Mouse (Mus musculus) megakaryocyte, embryonic 14.5 days (primary cell): ENCODE measurements around the gene Parp9. TPM values are rescaled to one million over a fixed set of nuclear protein-coding genes. Genes with fewer than 3 reads are reported as not detected.
"Not testable (repeated sequence)": the region's sequence is repeated elsewhere in the genome, so short reads cannot be mapped to it uniquely, and the experiment has no call there.

Experiments
- H3K27me3 ChIP-seq: replicated peaks from 2 replicates; pipeline ENCODE3; 2012; ENCODE audit warnings: inconsistent platforms
- H3K36me3 ChIP-seq: replicated peaks from 2 replicates; pipeline ENCODE3; 2012; ENCODE audit warnings: low read length, inconsistent platforms, mixed read lengths
- H3K4me1 ChIP-seq: 2 replicates; pipeline ENCODE4 v1.6.1; 2012; ENCODE audit warnings: inconsistent platforms
- H3K4me3 ChIP-seq: replicated peaks from 2 replicates; pipeline ENCODE3; 2012; ENCODE audit warnings: moderate library complexity, mild to moderate bottlenecking, inconsistent platforms
- H3K9me3 ChIP-seq: 2 replicates; pipeline ENCODE4 v1.6.1; 2012; ENCODE audit warnings: inconsistent platforms
- FLI1 ChIP-seq: IDR thresholded peaks from 2 replicates; pipeline ENCODE4 v1.6.1; 2012; ENCODE audit warnings: low read length, inconsistent platforms, mixed read lengths
- GATA1 ChIP-seq: IDR thresholded peaks from 3 replicates; pipeline ENCODE4 v1.6.1; 2012; ENCODE audit warnings: mixed read lengths, low read length, inconsistent platforms, borderline replicate concordance
- polyA plus RNA-seq: library from polyadenylated mRNA; stranded (reverse); fragments of >175 nt; gene quantifications from 2 replicates; pipeline ENCODE4 v1.2.3, GENCODE M21; 2012; ENCODE audit warnings: low replicate concordance; ENCODE audit not compliant: insufficient read depth

The Parp9 gene
- 0.62 and 3.0 TPM in 2 replicates for polyA plus RNA-seq

DNA sequence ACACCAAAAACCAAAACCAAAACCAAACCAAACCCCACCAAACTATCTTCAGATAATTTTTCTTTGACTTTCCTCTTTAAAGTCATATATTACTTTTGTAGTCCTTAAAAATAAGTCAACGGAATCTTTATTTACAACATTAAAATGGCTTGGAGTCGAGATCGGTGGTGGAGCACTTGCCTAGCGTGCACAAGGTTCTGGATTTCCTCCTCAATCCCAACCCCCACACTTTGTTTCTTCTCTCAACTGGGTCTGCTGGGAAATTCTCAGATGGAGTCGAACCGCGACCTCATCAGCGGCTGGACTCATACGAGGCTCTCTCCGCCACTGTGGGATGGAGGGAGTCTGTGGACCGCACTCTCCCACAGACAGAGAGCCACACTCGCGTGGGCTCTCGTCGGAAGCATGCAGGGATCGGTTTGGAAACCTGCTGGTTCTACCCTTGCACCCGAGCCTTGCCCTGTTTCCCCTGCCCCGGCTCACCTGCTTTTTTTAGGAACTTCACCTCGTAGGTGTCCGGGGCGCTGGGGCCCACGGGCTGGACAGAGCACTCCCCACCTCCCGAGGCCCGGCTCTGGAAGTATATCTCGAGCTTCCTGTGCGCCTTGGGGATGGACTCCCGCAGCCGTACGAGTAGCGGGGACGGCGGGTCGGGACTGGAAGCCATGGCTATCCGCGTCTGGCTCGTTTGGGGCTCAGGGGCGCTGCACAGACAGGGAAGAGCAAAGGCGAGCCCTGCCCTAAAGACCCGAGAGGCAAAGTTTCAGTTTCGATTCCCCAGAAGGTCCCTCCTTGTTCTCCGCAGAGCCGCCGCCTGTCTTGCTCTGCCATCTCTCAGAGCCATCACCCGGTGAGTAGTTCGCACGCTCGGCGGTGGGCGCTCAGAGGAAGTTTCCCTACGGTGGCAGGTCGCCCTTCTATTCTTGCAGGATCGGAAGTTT lies at the start of gene Parp9, which contains the start of gene Dtx3l:
Gene Parp9, plus strand, starts transcription at position 260 of the 941 bp plus-strand sequence.
Gene Dtx3l, minus strand, starts transcription at position 941 of the 941 bp plus-strand sequence.
- H3K9me3 ChIP-seq: no peaks in the 10 kb centered on the region
- peaks cover 62% of the 10 kb centered on the region for H3K36me3 ChIP-seq
- H3K4me3 ChIP-seq: peak within 1 kb of the TSS; percentile 98
- no peaks in the 10 kb centered on the region for H3K27me3 ChIP-seq
- H3K4me1 ChIP-seq: peaks cover 30% of the 10 kb centered on the region
- TF ChIP-seq GATA1 (no peak), FLI1 (no peak)

DNA sequence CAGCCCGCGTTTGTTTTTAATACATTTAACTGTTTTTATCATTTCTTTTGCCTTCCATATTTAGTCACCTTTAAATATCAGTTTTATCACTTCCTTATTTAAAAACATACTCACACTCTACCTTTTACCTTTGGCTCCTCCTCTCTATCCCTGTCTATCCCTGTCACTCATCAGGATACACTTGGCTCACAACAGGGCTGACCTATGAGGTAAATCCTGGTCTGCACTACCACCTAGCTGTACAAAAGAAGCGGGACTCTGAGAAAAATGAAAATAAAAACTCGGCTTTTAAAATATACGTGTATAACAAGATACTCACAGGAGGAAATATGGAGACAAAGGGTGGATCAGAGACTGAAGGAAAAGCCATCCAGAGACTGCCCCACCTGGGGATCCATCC lies 49.4 kb upstream of the Parp9 start:
- TF ChIP-seq FLI1 (no peak), GATA1 (no peak)
- H3K27me3 ChIP-seq: peaks cover 4% of the 10 kb centered on the region
- peaks cover 13% of the 10 kb centered on the region for H3K4me1 ChIP-seq
- H3K4me3 ChIP-seq: no peak overlapping the region
- H3K36me3 ChIP-seq: no peaks in the 10 kb centered on the region
- no peaks in the 10 kb centered on the region for H3K9me3 ChIP-seq

DNA sequence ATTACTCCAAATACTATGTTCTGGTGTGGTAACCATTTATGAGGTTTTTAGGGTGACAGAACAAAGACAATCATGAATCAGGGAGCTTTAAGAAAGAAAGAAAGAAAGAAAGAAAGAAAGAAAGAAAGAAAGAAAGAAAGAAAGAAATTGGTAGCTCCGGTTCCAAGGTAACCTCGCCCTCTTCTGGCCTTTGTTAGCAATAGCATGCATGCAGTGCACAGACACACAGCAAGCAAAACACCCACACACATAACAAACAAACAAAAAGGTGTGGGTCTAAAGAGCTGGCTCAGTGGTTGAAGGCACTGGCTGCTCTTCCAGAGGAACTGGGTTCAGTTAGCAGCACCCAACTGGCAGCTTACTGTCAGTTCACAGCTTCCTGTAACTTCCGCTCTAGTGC lies 47.6 kb upstream of the Parp9 start:
- TF ChIP-seq FLI1 (no peak), GATA1 (no peak)

DNA sequence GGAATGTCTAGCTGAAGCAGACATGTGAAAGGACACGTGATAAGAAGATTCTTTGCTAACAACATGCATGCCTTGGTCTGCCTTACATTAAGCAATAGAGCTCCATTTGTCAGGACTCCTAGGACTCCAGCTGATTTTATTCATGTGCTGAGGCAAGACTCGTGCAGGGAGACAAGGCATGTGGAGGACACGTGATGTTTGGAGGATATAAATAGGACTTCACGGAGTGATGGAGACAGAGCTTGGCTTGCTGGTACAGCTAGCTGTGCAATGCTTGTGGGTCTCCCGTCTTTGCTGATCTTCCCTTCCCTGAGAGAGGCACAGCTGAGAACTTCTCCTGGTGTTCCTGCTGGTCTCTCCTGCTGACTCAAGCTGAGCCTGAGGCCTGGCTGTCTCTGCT lies 46.7 kb upstream of the Parp9 start:
- not testable (repeated sequence) for H3K27me3 ChIP-seq, H3K4me3 ChIP-seq, H3K36me3 ChIP-seq, H3K9me3 ChIP-seq
- H3K4me1 ChIP-seq: peaks cover 18% of the 10 kb centered on the region

More for the DNA sequence above, 47.6 kb upstream of the Parp9 start:
- Histone ChIP-seq H3K36me3 (no peaks in the 10 kb centered on the region), H3K4me3 (no peak overlapping the region), H3K9me3 (no peaks in the 10 kb centered on the region), H3K27me3 (peaks cover 4% of the 10 kb centered on the region), H3K4me1 (peaks cover 18% of the 10 kb centered on the region)

DNA sequence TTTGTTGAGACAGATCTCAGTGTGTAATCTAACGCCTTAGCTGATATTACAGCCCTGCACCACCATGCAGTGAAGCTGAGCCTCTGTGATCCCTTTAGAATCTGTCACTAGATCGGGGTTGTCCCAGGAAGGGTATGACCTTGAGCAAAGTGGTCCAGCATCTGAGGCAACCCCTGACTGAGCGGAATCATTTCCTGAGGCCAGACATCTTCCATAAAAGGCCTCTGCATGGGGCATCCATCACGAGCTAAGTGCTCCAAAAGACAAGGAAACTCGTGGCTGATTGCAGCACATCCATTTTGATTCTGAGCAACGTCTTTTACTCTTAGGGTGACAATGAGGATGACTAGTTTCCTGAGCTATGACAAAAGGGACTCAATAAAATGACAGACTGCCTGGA lies 43.3 kb upstream of the Parp9 start:
- Histone ChIP-seq H3K4me3 (no peak overlapping the region), H3K27me3 (peaks cover 4% of the 10 kb centered on the region), H3K4me1 (peaks cover 12% of the 10 kb centered on the region), H3K36me3 (no peaks in the 10 kb centered on the region), H3K9me3 (peaks cover 12% of the 10 kb centered on the region)
- no peak for TF ChIP-seq FLI1
- no peak for TF ChIP-seq GATA1

DNA sequence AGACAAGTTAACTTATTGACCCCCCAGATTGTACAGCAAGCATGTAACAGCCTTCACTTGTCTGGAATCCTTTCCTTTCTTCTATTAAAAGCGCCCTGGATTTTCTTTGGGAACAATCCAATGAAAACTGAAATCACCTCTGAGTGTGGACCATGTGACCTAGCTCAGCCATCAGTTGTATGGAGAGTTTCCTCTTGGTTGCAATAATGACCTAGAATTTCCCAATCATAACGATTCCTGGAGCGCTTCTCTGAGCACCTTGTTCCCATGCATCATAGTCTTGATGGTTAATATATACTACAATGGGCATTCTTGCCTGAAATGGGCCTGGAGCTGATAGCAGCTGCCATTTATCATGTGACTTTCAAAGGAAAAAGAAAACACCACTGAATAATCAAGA lies 37.7 kb upstream of the Parp9 start:
- Histone ChIP-seq H3K9me3 (peaks cover 35% of the 10 kb centered on the region), H3K36me3 (no peaks in the 10 kb centered on the region), H3K4me1 (peaks cover 24% of the 10 kb centered on the region), H3K4me3 (no peak overlapping the region), H3K27me3 (no peaks in the 10 kb centered on the region)
- TF ChIP-seq GATA1: no peak
- TF ChIP-seq FLI1: no peak

DNA sequence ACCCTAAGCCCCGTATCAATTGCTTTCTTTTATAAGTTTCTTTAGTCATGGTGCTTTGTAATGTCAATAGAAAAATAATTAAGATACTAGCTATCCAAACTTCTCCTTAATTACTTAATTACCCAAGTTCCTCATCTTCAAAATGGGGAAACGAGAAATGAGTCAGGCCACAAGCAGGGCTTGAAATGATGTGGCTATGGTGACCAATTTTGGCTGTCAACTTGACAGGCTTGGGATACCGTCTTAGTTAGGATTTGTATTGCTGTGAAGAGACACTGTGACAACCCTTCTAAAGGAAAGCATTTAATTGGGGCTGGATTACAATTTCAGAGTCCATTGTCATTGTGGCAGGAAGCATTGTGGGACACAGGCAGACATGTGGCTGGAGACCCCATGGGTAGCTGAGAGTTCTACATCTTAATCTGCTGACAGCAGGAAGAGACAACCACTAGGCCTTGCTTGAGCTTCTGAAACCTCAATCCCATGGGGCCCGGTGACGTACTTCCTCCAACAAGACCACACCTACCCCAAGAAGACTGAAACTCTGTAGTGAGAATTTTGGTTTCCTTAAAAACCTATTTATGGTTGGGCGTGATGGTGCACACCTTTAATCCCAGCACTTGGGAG lies 35.1 kb upstream of the Parp9 start:
- H3K36me3 ChIP-seq: no peaks in the 10 kb centered on the region
- H3K4me1 ChIP-seq: peaks cover 46% of the 10 kb centered on the region
- H3K4me3 ChIP-seq: no peak overlapping the region
- H3K27me3 ChIP-seq: no peaks in the 10 kb centered on the region
- peaks cover 23% of the 10 kb centered on the region for H3K9me3 ChIP-seq
- TF ChIP-seq GATA1: no peak
- TF ChIP-seq FLI1: no peak

DNA sequence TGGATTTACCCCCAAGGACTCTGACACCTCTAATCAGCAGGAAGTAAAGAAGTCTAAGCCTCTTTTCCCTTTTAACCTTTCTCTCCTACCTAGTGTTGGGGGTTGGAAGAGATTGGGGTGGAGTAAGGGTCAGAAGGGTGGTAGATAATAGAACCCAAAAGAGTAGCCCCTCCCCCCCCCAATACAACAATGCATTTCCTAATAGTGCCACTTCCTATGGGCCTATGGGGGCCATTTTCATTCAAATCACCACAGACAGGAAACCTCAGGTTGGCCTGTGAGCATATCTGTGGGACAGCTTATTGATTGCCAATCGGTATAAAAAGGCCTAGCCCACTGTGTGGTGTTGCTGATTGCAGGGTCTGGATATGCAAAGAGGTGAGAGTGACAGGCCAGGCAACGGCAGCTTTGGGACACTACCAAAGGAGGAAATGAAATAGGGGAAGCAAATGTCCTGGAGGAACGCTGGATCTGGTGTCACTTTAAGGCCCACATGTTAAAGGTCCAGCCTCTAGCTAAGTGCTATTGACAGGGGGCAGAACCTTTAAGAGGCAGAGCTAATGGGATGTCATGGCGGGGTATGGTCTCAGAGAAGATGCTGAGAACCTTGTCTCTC lies 34.0 kb upstream of the Parp9 start:
- TF ChIP-seq FLI1 (no peak), GATA1 (no peak)

DNA sequence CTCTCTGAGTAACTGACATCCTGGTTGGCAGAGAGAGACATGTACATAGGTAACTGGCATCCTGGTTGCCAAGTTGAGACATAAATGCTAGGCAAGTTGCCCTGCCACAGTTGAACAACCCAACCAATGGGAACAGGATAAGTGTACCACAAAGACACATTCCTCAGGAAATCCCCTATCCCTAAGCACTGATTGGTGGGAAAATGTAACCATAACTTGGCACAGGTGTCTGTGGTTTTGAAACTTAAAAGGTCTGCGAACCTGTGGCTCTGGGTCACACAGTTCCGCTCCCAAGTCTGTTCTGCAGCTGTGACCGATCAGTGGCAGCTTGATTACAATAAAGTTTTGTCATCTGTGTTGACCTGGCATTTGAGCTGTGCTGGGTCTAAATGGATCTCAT lies 32.9 kb upstream of the Parp9 start:
- Histone ChIP-seq H3K4me1 (peaks cover 47% of the 10 kb centered on the region), H3K9me3 (peaks cover 30% of the 10 kb centered on the region), H3K36me3 (peaks cover 3% of the 10 kb centered on the region), H3K27me3 (no peaks in the 10 kb centered on the region), H3K4me3 (no peak overlapping the region)
- no peak for TF ChIP-seq FLI1
- no peak for TF ChIP-seq GATA1

More for the DNA sequence above, 34.0 kb upstream of the Parp9 start:
- Histone ChIP-seq H3K9me3 (peaks cover 26% of the 10 kb centered on the region), H3K27me3 (no peaks in the 10 kb centered on the region), H3K4me1 (peaks cover 47% of the 10 kb centered on the region), H3K36me3 (peaks cover 3% of the 10 kb centered on the region), H3K4me3 (no peak overlapping the region)
